11 mouse cellular contexts compared by ENCODE assay signal in the genomic region with DNA sequence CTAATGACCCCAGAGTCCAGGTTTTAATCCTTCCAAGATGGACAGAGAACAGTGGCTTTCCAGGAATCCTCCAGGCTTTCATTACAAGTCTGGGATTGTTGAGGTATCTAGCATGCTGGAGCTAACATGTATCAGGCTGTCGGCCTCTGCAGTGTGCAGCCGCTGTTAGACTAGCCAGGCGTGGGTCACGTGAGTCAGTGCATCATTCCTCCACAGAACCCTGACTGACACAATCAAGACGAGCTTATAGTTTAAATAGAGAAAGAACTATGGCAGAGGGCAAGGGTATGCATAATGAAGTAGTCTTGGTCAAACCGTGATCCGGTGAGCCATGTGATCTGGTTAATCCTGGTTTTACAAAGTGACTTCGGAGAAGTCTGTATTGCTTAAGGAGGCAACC.
"Had no signal": no experiment of that assay in that cellular context is flagged by ENCODE, and none has a peak within 500 bp of the region (broad histone marks: within the 10 kb centered on the region; RNA-seq: fewer than 3 reads in every experiment).

No protein-coding gene starts in this region.

- H3K9ac ChIP-seq: liver, embryonic 13.5 days had no signal

- H3K27ac ChIP-seq: layer of hippocampus, adult 2 months; left cerebral cortex, adult 2 months; liver, embryonic 13.5 days had no signal

- H3K9me3 ChIP-seq: liver, embryonic 13.5 days had no signal

- H3K4me3 ChIP-seq: layer of hippocampus, adult 2 months; left cerebral cortex, adult 2 months; liver, embryonic 13.5 days had no signal

- H3K36me3 ChIP-seq: liver, embryonic 13.5 days had no signal

- H3K27me3 ChIP-seq: liver, embryonic 13.5 days had no signal

- DNase-seq: kidney, postnatal 25 days; layer of hippocampus, adult 9-11 months; layer of hippocampus, postnatal 36 days; liver, embryonic 13.5 days; lung, adult 2 months; lung, postnatal 14 days; lung, postnatal 4 days; thymus, adult 18-20 months; thymus, postnatal 36 days had no signal

- H3K4me2 ChIP-seq: liver, embryonic 13.5 days had no signal
